Mouse (Mus musculus) CD8-positive naive resting alpha-beta T cell, adult 57 days (primary cell): ENCODE measurements around the gene Calr4. TPM values are rescaled to one million over a fixed set of nuclear protein-coding genes. Genes with fewer than 3 reads are reported as not detected.

Experiments
- total RNA-seq: library from RNA; stranded (reverse); gene quantifications from one replicate; pipeline ENCODE4 v1.2.4, GENCODE M21; 2023

The Calr4 gene
- not detected for total RNA-seq

GRCm38 (mm10) chr4:109234185-109234584 is at the start of gene Calr4:
Gene Calr4, plus strand, starts transcription at chr4:109234485.

GRCm38 (mm10) chr4:109201582-109202424 is 32.5 kb upstream of the Calr4 start, which contains the start of gene Osbpl9:
Gene Osbpl9, minus strand, starts transcription at chr4:109202272.

GRCm38 (mm10) chr4:109279689-109280458 is 45.6 kb downstream of the Calr4 start, which contains the start of gene Eps15:
Gene Eps15, plus strand, starts transcription at chr4:109280268.

Other genes with a start within 250 kb of the Calr4 start
- 158 TPM for gene Nrd1, start 233.8 kb upstream of the Calr4 start, total RNA-seq
- 125 TPM for gene Osbpl9, start 32.2 kb upstream of the Calr4 start, total RNA-seq
- gene Eps15, start 45.8 kb downstream of the Calr4 start, total RNA-seq: 99.1 TPM
- 0.67 TPM for gene Ttc39a, start 172.1 kb downstream of the Calr4 start, total RNA-seq